Mouse (Mus musculus): ENCODE data around the gene Stra6. TPM values are rescaled to one million over a fixed set of nuclear protein-coding genes. Genes with fewer than 3 reads are reported as not detected.

Gene Stra6
- total RNA-seq, 2 experiments from 2014 or later = 11.4 to 13.3 TPM

DNA sequence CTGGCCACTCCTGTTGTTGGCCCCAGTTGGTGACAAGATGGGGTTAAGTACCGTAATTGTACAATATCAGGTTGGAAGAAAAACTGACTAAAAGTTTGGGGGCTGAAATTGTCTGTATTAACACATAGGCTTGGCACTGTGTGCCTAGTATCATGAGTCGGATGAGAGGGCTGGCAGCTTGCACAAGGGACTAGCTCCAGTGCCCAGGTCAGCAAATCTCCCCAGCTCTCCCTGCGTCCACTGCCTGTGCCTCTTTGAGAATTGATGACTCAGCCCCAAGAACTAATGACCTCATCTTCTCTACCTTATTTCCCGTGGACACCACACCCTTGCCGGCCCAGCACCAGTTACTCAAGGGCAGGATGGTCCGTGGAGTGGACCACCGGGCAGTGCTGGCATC lies 13.7 kb upstream of the Stra6 start:
- no peak for DNase-seq

DNA sequence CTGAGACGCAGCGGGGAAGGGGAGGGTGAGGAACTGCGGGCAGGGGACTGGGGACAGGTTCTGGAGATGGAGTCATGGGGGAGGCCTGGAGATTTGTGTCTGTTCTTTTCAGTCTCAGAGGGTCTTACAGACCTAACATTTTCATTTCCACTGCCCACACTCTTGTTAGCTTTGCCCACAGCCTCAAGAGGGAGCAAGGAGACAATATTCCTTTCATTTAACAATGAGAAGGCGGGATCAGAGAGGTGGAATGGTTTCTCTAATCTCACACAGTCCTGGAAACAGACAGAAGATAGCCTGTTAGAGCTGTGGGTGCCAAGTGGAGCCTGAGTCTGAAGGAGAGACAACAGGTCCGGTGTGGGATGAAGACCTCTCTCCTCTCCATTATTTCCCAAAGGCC lies 11.7 kb upstream of the Stra6 start:
- no peak for DNase-seq

GRCm38 (mm10) chr9:58053102-58053501 lies 10.5 kb upstream of the Stra6 start:
- DNase-seq = peak in 1 of 2 experiments; percentile 65

GRCm38 (mm10) chr9:58053544-58053943 lies 10.0 kb upstream of the Stra6 start:
- no peak for DNase-seq

DNA sequence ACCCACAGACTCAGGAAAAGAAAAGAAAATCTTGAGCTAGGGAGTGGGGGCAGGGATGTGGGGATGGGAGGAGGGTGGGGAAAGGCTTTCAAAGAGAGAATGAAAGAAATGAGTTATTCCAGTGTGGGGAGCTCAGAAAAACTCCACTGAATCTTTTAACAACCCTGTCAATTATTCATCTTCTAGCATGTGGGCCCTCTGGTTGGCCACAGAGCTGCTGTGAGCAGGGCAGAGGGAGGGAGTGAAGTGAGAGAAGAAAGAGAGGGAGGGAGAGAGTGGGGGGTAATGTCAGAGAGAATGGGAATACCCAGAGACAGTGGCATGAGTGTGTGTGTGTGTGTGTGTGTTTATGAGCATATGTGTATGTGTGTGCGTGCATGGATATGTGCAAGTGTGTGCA lies 9.6 kb upstream of the Stra6 start:
- DNase-seq = no peak

GRCm38 (mm10) chr9:58055666-58056065 lies 7.9 kb upstream of the Stra6 start:
- no peak for DNase-seq

GRCm38 (mm10) chr9:58059920-58060319 lies 3.7 kb upstream of the Stra6 start:
- no peak for DNase-seq

DNA sequence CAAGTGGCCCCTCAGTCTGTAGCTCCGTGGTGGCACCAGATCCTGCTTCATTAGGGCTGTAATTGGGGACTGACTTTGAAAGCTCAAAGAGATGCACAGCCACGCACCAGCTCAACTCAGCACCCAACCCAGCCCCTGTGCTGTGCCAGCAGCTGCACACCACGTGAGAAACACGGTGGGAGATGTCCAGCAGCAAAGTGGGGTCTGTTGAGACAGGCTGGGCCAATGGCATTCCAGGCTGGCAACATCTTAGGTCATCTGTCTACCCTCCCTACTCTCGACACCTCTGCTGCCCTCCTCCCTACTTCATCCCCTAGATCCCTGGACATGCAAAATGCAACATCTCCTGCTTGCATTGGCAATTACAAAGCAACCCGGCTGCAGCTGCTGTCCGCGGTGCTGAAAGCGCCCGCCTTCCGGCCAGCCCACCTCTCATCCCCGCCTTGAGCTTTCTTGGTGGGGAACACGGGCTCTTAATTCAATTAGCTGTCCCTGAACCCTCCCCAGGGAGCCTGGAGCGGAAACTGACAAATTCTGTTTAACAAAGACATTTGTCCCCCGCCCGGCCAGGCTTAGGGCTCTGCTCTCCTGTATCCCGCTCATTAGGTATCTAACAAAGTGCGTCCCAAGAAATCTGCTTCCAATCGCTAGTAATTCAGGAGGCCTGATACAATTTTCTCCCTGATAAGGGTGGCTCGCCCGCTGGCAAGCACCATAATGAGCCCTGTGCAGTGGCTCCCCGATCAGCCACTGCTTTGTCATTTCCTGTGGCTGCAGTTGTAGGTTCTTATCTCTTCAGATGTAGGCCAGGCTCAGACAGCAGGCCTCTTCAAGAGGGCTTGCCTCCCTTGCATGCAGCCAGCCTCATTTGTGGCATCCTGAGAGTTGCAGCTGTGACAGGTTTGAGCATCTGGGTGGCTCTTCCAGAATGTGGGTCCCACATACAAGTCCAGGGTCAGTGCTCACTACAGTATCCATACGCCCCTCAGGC lies 2.6 kb upstream of the Stra6 start:
- DNase-seq = no peak

GRCm38 (mm10) chr9:58065532-58065931 lies 1.9 kb downstream of the Stra6 start:
- DNase-seq = no peak

DNA sequence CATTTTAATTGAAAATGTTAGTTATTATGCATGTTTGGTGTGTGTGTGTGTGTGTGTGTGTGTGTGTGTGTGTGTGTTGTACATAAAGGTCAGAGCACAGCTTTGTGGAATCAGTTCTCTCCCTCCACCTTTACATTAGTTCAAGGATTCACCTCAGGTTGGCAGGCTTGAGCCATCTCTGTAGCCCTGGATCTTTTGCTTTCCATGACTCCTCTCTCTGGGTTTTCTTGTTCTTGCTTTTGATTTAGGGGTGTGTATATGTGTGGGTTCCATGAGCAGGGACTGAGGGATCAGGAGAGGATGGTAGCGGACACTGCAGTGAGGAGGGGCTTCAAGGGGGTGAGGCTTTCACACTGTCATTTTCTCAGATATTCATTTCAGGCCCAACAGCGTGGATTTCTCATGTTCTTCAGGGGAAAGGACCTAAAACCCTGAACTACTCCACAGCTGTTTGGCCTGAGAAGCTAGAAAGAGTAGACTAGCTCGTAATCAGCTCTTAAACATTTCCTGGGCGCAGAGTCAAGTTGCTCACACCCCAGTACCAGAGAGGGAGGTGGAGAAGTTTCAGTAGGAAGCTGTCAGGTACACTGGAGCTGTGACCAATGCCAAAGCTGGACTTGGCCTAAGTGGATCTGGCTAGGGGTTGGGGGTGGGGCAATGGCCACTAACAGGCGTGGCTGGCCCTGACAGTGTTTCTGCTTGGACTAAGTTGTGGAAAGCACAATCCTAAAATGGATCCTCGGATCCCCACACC lies 2.6 kb downstream of the Stra6 start:
- DNase-seq = no peak

GRCm38 (mm10) chr9:58066731-58067095 lies 3.1 kb downstream of the Stra6 start:
- peak; percentile 64 to 66 for DNase-seq

DNA sequence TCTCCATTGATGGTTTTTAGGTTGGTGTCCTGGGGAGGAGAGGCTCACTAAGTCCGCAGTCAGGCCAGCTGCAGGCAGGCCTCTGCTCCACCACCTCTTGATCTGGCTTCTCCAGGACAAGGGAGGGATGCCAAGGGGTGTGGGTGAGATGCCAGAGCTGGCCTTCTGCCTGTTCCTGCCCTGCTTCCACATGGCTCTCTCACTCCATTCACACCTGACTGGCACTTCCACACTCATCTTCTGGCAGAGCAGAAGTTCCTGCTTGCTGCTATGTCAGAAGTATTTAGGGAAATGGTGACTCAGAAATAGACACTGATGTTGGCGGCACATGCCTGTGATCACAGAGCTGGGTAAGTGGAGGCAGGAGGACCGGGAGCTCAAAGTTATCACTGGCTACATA lies 4.0 kb downstream of the Stra6 start:
- no peak for DNase-seq

GRCm38 (mm10) chr9:58074561-58074960 lies 11.0 kb downstream of the Stra6 start:
- no peak for DNase-seq

GRCm38 (mm10) chr9:58084586-58084985 lies 21.0 kb downstream of the Stra6 start:
- DNase-seq = no peak

GRCm38 (mm10) chr9:58085074-58085473 lies 21.5 kb downstream of the Stra6 start:
- DNase-seq = peak in 1 of 2 experiments; percentile 69

- no peak for DNase-seq
These were observed 22.6 kb downstream of the Stra6 start for GRCm38 (mm10) chr9:58086203-58086602.

- no peak for DNase-seq
These were observed 23.3 kb downstream of the Stra6 start for GRCm38 (mm10) chr9:58086861-58087260.

DNA sequence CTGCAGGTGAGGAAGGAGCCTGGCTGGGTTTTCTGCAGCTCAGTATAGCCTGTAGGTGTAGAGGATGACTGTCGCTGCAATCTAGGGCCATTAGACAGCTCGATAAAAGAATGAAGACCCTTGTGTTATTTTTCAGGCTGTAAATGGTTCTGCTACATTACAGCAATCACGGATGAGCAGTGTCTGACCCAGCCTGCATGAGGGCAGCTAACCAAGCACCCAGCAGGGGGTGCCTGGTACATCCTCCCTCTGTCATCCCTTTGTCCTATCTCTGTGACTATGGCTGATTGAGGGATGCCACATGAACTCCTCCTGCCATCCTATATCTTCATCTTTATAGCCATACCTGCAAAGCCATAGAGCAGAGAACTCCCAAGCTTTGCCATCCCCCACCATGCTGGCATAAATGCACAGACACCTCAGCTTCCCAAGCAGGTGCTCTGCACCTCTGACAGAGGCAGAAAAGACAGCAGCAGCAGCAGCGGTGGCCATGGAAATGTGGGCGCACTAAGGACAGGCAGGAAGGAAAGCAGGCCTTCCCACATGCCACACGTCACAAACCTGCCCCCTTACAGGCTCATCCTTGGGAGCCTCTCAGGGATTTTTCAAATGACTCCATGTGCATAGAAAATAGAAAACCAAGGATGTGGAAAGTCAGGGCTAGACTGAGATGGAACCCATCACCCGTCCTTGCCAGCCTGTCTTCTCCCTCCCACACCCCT lies 23.9 kb downstream of the Stra6 start:
- no peak for DNase-seq

DNA sequence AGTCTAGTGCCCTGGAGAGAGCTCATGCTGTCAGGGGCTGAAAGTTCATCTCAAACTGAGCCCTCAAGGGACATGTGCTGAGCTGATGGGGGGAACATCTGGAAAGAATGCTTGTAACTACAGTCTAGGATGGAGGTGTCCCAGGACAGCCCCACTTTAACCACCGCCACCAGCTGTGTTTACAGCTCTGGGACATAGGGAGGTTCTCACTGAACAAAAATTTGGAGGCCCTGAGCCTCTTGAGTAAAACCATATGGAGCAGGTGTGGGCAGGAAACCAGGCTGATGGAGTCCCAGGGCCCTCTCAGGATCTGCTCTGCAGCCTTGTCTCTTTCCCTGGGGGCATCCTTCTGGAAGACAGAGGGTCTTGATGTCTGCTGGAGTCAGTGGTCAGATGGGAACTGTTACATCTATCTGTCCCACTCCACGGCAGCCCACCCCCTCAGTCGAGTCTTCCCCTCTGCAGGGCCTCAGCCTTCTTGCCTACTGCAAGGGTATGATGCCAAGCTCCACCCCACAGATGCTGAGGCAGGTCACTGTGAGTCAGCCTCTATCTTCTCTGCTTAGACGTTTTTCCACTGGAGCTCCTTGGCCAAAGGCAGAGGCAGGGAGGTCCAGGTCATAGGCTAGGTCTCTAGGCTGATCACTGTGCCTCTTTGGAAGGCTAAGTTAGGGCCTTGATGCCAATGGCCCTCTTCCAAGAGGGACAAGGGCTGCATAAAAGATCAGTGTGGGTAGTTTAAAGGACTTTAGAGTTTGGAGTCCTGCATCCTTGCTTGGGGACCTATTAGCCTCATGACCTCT lies 28.2 kb downstream of the Stra6 start:
- no peak for DNase-seq

DNA sequence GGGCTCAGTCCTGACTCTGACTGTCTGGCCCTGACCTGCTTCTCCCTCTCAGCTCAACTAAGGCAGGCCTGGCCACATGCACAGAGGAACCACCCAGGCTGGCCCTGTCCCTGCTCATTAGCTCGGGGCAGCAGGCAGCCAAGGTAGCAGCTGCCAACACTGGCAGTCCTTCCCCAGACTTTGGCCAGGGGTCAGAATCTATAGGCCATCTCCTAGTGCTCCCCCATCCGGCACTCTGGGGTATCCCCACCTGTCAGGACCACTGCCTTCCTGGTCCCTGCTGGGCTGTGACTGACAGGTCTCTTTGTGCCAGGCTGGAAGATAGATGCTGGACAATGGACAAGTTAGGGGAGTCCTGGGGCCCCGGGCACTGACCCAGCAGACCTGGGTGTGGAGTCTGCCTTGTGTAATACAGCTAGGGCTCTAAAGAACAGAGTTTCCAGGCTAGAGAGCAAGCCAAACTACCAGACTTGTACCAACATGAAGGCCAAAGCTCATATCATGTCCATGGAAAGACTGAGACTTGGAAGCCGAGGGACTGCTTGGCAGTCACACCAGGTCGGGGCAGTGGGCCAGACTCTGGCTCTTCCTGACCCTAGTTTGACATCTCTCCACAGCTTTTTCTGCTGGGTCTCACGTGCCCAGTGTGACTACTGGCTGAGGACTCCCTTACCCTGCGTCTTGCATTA lies 29.1 kb downstream of the Stra6 start:
- DNase-seq = peak in 1 of 2 experiments; percentile 49

DNA sequence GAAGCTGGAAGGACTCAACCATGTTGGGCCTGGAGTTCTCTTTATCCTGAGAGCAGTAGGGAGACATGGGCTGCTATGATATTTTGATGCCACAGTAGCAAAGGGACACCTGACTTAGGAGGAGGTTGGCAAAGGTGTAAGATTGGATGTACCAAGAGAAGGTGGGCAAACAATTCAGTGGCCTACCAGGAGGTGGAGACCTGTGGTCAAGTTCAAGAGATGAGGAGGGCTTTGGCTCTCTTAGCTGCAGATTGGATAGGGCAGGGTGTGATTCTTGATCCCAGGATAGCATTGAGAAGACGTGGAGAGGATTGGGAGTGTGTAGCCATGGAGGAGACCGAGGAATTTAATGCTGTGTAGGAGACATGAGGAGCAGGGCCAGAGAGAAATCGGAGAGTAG lies 30.2 kb downstream of the Stra6 start:
- DNase-seq = no peak

Measured in layer of hippocampus, postnatal 36 days (tissue).